Mouse (Mus musculus) stomach, embryonic 16.5 days (tissue): ENCODE measurements around the gene Muc5ac. TPM values are rescaled to one million over a fixed set of nuclear protein-coding genes. Genes with fewer than 3 reads are reported as not detected.

Source experiments
- ATAC-seq: fragments of 200-750 bp; cut with Nextera tagmentation; 2 replicates; pipeline ENCODE4 v1.8.0; 2017; ENCODE audit warnings: moderate number of reproducible peaks, moderate TSS enrichment; ENCODE audit not compliant: insufficient read depth, low FRiP score
- H3K27ac ChIP-seq: fragments of 300-500 bp; sonication (generic); 2 replicates; pipeline ENCODE4 v1.5.1; 2014; ENCODE audit warnings: low read length
- H3K27me3 ChIP-seq: fragments of 300-500 bp; sonication (generic); 2 replicates; pipeline ENCODE4 v1.6.1; 2014; ENCODE audit warnings: low read length, control low read depth, mixed read lengths; ENCODE audit not compliant: control insufficient read depth, insufficient read depth
- H3K36me3 ChIP-seq: fragments of 300-500 bp; sonication (generic); 2 replicates; pipeline ENCODE4 v1.6.1; 2014; ENCODE audit warnings: low read length; ENCODE audit not compliant: control insufficient read depth, insufficient read depth
- H3K4me1 ChIP-seq: fragments of 300-500 bp; sonication (generic); 2 replicates; pipeline ENCODE4 v1.6.1; 2014; ENCODE audit warnings: low read length, control low read depth, mixed read lengths; ENCODE audit not compliant: control insufficient read depth, insufficient read depth
- H3K4me2 ChIP-seq: fragments of 300-500 bp; sonication (generic); 2 replicates; pipeline ENCODE4 v1.6.1; 2014; ENCODE audit warnings: low read depth, low read length, mixed read lengths
- H3K4me3 ChIP-seq: fragments of 300-500 bp; sonication (generic); replicated peaks from 2 replicates; pipeline ENCODE4 v1.5.1; 2014; ENCODE audit warnings: mild to moderate bottlenecking, low read length
- H3K9ac ChIP-seq: fragments of 300-500 bp; sonication (generic); 2 replicates; pipeline ENCODE4 v1.6.1; 2014; ENCODE audit warnings: low read length
- H3K9me3 ChIP-seq: fragments of 300-500 bp; sonication (generic); replicated peaks from 2 replicates; pipeline ENCODE4 v1.6.1; 2016; ENCODE audit warnings: low read length, control low read depth; ENCODE audit not compliant: control insufficient read depth
- WGBS: fragments of 180-500 bp; shearing (Covaris S2); extraction: QIAGEN DNeasy Blood & Tissue Kit; methylation state at CpG from one replicate; pipeline ENCODE4 v1.1.7; 2014; 5-methylcytosine and 5-hydroxymethylcytosine counted together
- polyA plus RNA-seq: library from polyadenylated mRNA; unstranded; fragments of >200 nt; fragmentation: Nextera tagmentation; extraction: Ambion mirVana; gene quantifications from 2 replicates; pipeline ENCODE4 v1.2.1, GENCODE M21; 2015

The Muc5ac gene
- polyA plus RNA-seq: 2.4 and 3.1 TPM in 2 replicates

DNA sequence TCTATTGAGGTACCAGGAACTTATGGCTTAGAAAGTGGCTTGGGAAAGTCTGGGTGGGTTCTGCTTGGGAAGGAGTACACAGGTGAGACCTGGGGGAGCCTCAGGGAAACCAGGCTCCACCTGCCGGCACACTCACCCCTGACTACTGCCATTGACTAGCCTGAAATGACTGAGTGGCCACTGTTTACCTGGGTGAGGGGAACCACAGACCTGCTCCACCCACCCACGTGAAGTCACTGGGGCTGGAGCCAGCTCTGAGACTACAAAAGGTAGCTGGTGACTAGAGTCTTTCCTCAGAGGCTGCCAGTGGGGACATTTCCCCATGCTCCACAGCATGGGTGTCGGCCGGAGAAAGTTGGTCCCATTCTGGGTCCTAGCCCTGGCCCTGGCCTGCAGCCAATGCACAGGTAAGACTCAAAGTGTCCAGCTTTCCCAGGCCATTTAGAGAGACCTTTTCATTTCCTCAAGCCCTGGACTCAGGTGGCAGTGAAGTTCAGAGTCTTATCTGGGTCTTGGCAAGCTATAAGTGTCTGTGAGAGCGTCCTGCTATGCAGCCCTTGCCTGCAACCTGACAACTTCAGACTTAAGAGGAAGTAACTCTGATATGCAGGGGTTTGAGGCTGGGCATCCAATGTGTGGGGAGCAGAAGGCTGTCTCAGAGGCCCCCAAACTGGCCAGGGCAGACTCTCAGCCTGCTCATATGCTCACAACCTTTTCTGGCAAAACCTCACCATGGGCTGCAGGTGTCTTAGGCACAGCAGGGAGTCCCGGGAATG, at the start of gene Muc5ac:
TSS of gene Muc5ac (plus strand) at position 296 of the 776 bp plus-strand sequence.
- no peaks in the 10 kb centered on the region for H3K4me1 ChIP-seq
- H3K36me3 ChIP-seq: no peaks in the 10 kb centered on the region
- H3K4me3 ChIP-seq: no peak within 1 kb of the TSS
- H3K9me3 ChIP-seq: no peaks in the 10 kb centered on the region
- H3K27me3 ChIP-seq: no peaks in the 10 kb centered on the region; the same call in 1 of the 2 replicates
- H3K9ac ChIP-seq: no peak within 1 kb of the TSS
- H3K4me2 ChIP-seq: no peak within 1 kb of the TSS
- peak; percentile 69; the same call in 1 of the 2 replicates for ATAC-seq
- no peak within 1 kb of the TSS for H3K27ac ChIP-seq
- WGBS: 71% methylated on average over 6 of the region's 6 CpGs

DNA sequence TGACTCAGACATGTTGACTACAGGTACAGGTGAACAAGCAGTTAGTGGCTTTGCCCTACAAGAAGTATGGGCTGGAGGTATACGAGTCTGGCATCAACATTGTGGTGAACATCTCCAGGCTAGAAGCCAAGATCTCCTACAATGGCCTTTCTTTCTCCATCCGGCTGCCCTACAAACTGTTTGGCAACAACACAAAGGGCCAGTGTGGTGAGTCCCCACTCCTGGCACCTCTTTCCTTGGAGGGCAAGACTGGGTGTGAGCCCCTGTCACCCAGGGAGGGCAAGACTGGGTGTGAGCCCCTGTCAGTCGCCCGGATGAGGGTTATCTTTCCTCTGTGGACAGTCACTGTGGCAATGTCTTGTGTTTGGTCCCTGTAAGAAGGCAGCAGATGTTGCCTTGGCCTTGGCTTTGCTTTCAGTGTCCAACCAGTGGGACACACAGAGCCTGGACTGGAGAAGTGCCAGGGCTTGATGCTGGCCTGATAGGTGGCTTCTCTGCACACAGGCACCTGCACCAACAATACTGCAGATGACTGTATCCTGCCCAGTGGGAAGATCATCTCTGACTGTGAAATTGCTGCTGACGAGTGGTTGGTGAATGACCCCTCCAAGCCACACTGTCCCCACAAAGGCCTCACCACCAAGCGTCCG, 41.2 kb upstream of the Muc5ac start:
- no peaks in the 10 kb centered on the region for H3K27me3 ChIP-seq
- WGBS: 79% methylated on average over 7 of the region's 7 CpGs
- no peaks in the 10 kb centered on the region for H3K9me3 ChIP-seq
- no peak overlapping the region for H3K4me3 ChIP-seq
- ATAC-seq: no peak
- H3K9ac ChIP-seq: no peak overlapping the region
- H3K4me1 ChIP-seq: no peaks in the 10 kb centered on the region
- no peaks in the 10 kb centered on the region for H3K36me3 ChIP-seq
- H3K27ac ChIP-seq: no peak overlapping the region
- H3K4me2 ChIP-seq: no peak overlapping the region

DNA sequence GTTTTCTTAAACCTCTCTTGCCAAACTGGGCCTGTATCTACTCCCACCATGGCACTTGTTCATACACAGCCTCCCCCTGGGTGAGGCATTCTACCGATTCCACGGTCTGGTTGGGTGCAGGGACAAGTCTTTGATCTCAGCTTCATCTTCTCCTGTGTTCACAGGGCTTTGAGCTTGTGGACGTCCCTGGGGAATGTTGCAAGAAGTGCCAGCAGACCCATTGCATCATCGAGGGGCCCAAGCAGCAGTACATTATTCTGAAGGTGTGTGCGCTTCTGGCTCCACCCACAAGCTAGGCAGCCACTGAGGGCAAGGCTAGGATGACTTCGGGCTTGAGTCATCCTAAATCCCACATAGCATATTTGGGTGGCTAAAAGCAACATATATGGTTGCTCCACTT, 36.3 kb upstream of the Muc5ac start:
- no peak for ATAC-seq

DNA sequence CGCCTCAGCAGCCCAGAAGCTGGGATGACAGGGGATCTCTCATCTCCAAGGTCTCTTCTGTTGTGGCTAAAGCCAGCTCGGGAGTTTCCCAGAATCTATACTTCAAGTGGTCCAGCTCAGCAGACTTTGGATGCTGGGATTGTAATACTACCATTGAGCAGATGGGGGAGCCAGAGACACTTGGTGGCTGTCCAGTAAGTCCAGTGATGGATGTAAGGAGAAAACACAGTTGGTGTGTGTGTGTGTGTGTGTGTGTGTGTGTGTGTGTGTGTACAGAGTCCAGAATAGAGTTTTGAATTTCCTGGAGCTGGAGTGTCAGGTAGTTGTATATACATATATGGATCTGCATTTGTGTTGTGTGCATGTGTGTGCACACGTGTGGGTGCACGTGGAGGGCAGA, 32.9 kb upstream of the Muc5ac start:
- whole genome bisulfite sequencing: 49% methylated on average over 4 of the region's 4 CpGs
- ATAC-seq: no peak

More for the DNA sequence above, 36.3 kb upstream of the Muc5ac start:
- no peak overlapping the region for H3K27ac ChIP-seq
- H3K4me2 ChIP-seq: no peak overlapping the region
- H3K27me3 ChIP-seq: no peaks in the 10 kb centered on the region
- no peak overlapping the region for H3K9ac ChIP-seq
- no peaks in the 10 kb centered on the region for H3K36me3 ChIP-seq
- 67% methylated on average over 6 of the region's 6 CpGs for WGBS
- no peaks in the 10 kb centered on the region for H3K9me3 ChIP-seq
- no peak overlapping the region for H3K4me3 ChIP-seq
- H3K4me1 ChIP-seq: no peaks in the 10 kb centered on the region

DNA sequence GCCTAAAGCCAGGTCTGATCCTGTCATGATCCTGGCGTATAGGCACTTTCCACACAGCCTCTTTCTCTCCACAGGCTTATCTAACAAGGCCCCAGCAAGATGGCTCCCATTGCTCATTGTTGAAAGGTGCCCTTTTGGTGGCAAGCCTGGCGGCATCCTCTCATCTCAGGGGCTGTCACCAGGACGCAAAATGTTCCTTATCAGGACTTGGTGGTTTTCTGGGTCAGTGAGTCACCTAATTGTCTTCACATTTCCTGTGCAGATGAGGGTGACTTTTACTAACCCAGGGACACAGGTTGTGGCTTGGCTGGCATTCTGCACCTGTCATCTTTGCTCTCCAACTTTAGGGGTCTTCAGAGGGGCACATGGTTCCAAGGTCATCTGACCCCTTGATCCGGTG, 30.5 kb upstream of the Muc5ac start:
- Histone ChIP-seq H3K36me3 (no peaks in the 10 kb centered on the region), H3K4me2 (no peak overlapping the region), H3K4me1 (no peaks in the 10 kb centered on the region), H3K9ac (no peak overlapping the region), H3K27me3 (no peaks in the 10 kb centered on the region), H3K27ac (no peak overlapping the region), H3K9me3 (no peaks in the 10 kb centered on the region), H3K4me3 (no peak overlapping the region)
- WGBS: 71% methylated on average over 4 of the region's 4 CpGs
- ATAC-seq: no peak

More for the DNA sequence above, 32.9 kb upstream of the Muc5ac start:
- Histone ChIP-seq H3K27me3 (no peaks in the 10 kb centered on the region), H3K4me3 (no peak overlapping the region), H3K9me3 (no peaks in the 10 kb centered on the region), H3K36me3 (no peaks in the 10 kb centered on the region), H3K4me1 (no peaks in the 10 kb centered on the region), H3K9ac (no peak overlapping the region), H3K4me2 (no peak overlapping the region), H3K27ac (no peak overlapping the region)

DNA sequence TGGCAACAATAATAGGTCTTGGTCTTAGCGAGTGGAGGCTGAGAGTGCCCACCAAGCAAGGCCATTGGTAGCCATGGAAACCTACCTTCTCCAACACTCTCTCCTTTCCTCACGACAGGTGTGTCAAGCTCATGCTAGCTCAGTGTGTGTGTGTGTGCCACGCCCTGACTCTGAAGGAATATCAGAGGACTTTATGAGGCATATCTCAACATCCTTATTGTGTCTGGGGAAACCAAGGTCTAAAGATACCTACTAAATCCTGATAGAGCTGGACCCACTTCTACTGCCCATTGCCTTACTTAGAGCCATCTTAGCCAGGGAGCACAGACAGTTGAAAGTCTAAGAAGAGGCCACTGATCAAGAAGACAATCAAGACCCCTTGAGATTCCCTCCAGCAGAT, 18.3 kb upstream of the Muc5ac start:
- 0 out of 2 replicates have a peak, but pooled peaks have one; percentile 1 for ATAC-seq
- WGBS: 80% methylated on average over 3 of the region's 3 CpGs

DNA sequence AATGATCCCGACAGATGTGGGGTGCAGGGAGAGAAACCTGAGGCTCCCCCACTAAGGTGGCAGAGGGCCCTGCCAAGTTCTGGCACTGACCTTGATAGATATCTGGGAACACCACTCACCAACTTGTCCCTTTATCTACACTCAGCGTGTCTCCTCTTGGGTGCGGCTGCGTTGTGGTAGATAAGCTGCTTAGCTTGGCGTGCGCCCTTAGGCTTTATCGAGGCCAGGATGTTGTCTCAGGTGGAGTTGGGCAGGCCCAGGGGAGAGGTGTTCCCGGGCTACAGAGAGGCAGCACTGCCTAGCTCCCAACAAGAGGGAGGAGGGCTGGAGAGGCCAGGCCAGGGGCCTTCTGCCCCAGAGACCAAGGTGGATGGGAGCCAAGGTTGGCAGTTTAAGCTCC, 17.8 kb upstream of the Muc5ac start:
- H3K4me2 ChIP-seq: no peak overlapping the region
- H3K9me3 ChIP-seq: no peaks in the 10 kb centered on the region
- H3K27ac ChIP-seq: peak overlapping the region; percentile 16; the same call in 1 of the 2 replicates
- peaks cover 14% of the 10 kb centered on the region for H3K4me1 ChIP-seq
- WGBS: 62% methylated on average over 8 of the region's 8 CpGs
- no peak overlapping the region for H3K4me3 ChIP-seq
- peak; percentile 88 for ATAC-seq
- no peaks in the 10 kb centered on the region for H3K27me3 ChIP-seq
- no peak overlapping the region for H3K9ac ChIP-seq
- H3K36me3 ChIP-seq: no peaks in the 10 kb centered on the region

More for the DNA sequence above, 18.3 kb upstream of the Muc5ac start:
- no peaks in the 10 kb centered on the region for H3K9me3 ChIP-seq
- no peak overlapping the region for H3K4me2 ChIP-seq
- no peaks in the 10 kb centered on the region for H3K27me3 ChIP-seq
- no peak overlapping the region for H3K4me3 ChIP-seq
- no peak overlapping the region for H3K9ac ChIP-seq
- H3K27ac ChIP-seq: no peak overlapping the region
- H3K36me3 ChIP-seq: no peaks in the 10 kb centered on the region
- peaks cover 14% of the 10 kb centered on the region for H3K4me1 ChIP-seq

DNA sequence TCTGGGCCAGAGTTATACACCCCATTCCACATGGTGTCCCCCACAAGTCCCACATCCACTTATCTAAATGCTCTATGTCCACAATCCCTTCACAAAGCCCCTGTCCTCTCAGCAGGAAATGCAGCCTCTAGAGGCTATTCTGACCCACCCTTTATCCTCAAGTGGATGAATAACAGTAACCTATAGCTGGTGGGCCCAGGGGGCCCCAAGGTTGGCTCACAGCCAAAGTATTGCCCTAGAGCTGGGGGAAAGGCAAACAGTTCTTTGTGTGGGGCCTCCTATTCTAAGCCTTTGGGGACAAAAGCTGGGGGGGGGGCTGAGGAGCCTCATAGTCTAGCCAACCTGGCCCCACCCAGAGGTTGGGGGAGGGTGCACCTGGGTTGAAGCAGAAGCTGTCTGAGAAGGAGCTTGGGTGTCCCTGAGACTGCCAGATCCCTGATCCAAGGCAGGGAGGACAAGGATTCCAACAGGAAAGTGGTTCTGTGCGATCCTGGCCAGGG, 16.7 kb upstream of the Muc5ac start:
- 60% methylated on average over 1 of the region's 1 CpGs for WGBS
- Histone ChIP-seq H3K9ac (no peak overlapping the region), H3K9me3 (no peaks in the 10 kb centered on the region), H3K36me3 (no peaks in the 10 kb centered on the region), H3K4me3 (no peak overlapping the region), H3K4me1 (peaks cover 14% of the 10 kb centered on the region), H3K27ac (peak overlapping the region; percentile 27; the same call in 1 of the 2 replicates), H3K27me3 (no peaks in the 10 kb centered on the region), H3K4me2 (0 out of 2 replicates have a peak overlapping the region, but pooled peaks have one; percentile 19)
- peak; percentile 70; the same call in 1 of the 2 replicates for ATAC-seq

DNA sequence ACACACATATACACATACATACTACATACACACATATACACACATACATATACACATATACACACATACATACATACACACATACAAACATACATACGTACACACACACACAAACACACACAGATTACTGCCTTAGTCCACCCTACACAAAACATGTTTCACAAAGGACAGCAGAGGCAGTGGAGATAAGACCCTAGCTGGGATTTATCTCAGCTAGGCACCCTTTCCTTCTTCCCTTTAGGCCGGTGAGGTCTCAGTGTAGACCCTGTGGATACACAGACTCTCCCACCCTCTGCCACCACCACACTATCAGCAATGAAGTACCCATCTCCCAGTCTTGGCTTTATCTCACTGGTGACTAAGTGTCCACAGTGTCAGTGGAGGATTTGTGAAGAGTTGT, 13.9 kb upstream of the Muc5ac start:
- no peak overlapping the region for H3K27ac ChIP-seq
- peaks cover 14% of the 10 kb centered on the region for H3K4me1 ChIP-seq
- H3K4me3 ChIP-seq: no peak overlapping the region
- no peak overlapping the region for H3K9ac ChIP-seq
- no peak overlapping the region for H3K4me2 ChIP-seq
- WGBS: 85% methylated on average over 2 of the region's 2 CpGs
- ATAC-seq: no peak
- no peaks in the 10 kb centered on the region for H3K9me3 ChIP-seq
- H3K27me3 ChIP-seq: no peaks in the 10 kb centered on the region
- no peaks in the 10 kb centered on the region for H3K36me3 ChIP-seq
